Mouse (Mus musculus): ENCODE data around the gene Inip. TPM values are rescaled to one million over a fixed set of nuclear protein-coding genes. Genes with fewer than 3 reads are reported as not detected.

Gene Inip
- total and polyA plus RNA-seq, 2 experiments from 2014 or later: 20.3 to 40.5 TPM

DNA sequence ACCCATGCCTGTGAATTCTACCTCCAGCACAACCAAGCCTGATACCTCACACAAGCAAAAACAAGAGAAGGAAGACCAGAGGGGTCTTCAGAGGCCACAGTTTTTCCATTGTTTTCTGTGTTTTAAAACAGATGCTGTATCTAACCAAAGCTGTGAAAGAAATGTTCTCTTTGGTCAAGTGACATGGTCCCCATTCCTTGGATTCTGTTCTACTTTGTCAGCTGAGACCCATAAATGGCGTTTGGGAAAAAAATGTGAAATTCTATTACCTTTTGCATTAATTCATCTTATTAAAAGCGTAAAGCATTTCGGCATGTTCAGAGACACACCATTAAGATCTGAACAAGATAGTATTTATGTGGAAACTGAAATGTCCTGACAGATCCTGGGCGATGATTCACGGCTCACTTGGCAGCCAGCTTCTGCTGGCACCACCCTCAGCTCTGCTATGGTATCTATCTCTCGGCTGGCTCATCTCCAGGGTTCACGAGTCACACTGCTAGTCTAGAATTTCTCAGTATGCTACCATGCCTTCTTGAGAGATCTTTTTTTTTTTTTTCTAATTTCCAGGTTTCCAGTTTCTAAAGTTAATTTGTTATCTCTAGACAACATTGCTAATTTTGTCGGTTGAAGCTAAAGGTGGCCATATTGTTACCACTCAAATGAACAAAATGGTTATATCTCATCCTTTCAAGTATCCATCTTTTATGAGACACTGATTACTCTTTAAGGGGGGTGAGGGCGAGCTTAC is 44.9 kb downstream of the Inip start:
- Histone ChIP-seq H3K27me3 (ENCODE audit: insufficient read depth, low read length) (no peaks in the 10 kb centered on the region), H3K36me3 (ENCODE audit: insufficient read depth, low read length) (no peaks in the 10 kb centered on the region), H3K4me2 (ENCODE audit: low read depth, low read length) (no peak overlapping the region), H3K9ac (replicated peaks; ENCODE audit: low read length) (no peak overlapping the region), H3K9me3 (ENCODE audit: low read length) (no peaks in the 10 kb centered on the region), H3K4me1 (ENCODE audit: insufficient read depth, low read length) (no peaks in the 10 kb centered on the region), H3K4me3 (ENCODE audit: low read length) (no peak overlapping the region), H3K27ac (no peak overlapping the region)
- 49% methylated on average over 9 of the region's 9 CpGs for WGBS
- peak; percentile 60 for ATAC-seq
- peak; percentile 78 for DNase-seq (ENCODE audit: low spot score)
- no peak for TF ChIP-seq CTCF (IDR thresholded peaks at IDR 0.05; ENCODE audit: low read depth)

DNA sequence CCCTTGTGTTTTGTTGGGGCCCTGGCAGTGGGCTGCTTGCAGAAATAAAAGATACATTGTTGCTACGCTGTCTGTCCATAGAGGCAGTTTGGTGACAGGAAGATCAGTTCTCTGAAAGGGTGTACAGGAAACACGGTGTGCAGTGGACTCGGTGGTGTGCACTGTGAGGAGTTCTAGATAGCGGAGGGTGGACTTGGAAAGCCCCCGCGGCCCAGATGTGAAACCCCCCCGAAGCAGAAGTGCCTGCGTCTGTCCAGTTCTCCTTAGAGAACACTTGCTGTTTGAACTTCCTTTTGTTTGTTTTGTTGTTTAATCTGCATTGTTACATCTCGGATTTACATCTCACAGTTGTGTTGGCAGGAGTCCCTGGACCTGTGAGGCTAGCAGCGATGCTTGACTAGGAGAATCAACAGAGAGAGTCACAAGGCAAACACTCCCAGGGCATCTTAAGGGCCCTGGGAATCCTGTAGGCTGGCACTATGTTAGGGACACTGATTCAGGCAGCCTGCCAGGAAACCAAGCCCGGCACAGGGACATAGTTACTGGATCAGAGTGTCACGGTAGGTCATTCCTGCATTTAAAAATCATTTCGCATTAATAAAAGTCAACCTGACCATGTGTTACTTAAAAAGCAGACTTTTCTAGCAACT is 47.8 kb downstream of the Inip start:
- H3K4me3 ChIP-seq (ENCODE audit: low read length): no peak overlapping the region
- no peaks in the 10 kb centered on the region for H3K4me1 ChIP-seq (ENCODE audit: insufficient read depth, low read length)
- H3K27ac ChIP-seq: no peak overlapping the region
- no peak overlapping the region for H3K4me2 ChIP-seq (ENCODE audit: low read depth, low read length)
- no peak for TF ChIP-seq CTCF (IDR thresholded peaks at IDR 0.05; ENCODE audit: low read depth)
- ATAC-seq: no peak
- DNase-seq (ENCODE audit: low spot score): peak; percentile 9
- no peaks in the 10 kb centered on the region for H3K9me3 ChIP-seq (ENCODE audit: low read length)
- no peak overlapping the region for H3K9ac ChIP-seq (replicated peaks; ENCODE audit: low read length)
- WGBS: 49% methylated on average over 13 of the region's 13 CpGs
- H3K36me3 ChIP-seq (ENCODE audit: insufficient read depth, low read length): no peaks in the 10 kb centered on the region
- H3K27me3 ChIP-seq (ENCODE audit: insufficient read depth, low read length): no peaks in the 10 kb centered on the region

DNA sequence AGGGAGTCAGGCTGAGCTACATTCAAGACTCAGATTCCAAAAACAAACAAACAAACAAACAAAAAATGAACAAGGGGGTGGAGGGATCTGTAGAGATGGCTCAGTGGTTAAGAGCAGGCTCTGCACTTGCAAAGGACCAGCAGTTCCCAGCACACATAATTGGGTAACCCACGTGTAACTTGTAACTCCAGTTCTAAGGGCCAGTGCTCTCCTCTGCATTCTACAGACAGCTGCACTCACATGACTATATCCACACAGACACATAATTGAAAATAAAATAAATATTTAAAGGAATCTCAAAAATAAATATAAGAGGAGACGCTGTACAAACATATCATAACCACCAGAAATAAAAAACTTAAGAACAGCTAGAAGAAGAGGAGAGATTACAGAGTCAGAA is 61.5 kb downstream of the Inip start:
- WGBS: 84% methylated on average over 2 of the region's 2 CpGs
- Histone ChIP-seq H3K4me3 (ENCODE audit: low read length) (no peak overlapping the region), H3K27ac (no peak overlapping the region), H3K9ac (replicated peaks; ENCODE audit: low read length) (no peak overlapping the region), H3K36me3 (ENCODE audit: insufficient read depth, low read length) (no peaks in the 10 kb centered on the region), H3K4me1 (ENCODE audit: insufficient read depth, low read length) (no peaks in the 10 kb centered on the region), H3K9me3 (ENCODE audit: low read length) (no peaks in the 10 kb centered on the region), H3K27me3 (ENCODE audit: insufficient read depth, low read length) (no peaks in the 10 kb centered on the region), H3K4me2 (ENCODE audit: low read depth, low read length) (no peak overlapping the region)
- no peak for TF ChIP-seq CTCF (IDR thresholded peaks at IDR 0.05; ENCODE audit: low read depth)
- DNase-seq (ENCODE audit: low spot score): no peak
- no peak for ATAC-seq

DNA sequence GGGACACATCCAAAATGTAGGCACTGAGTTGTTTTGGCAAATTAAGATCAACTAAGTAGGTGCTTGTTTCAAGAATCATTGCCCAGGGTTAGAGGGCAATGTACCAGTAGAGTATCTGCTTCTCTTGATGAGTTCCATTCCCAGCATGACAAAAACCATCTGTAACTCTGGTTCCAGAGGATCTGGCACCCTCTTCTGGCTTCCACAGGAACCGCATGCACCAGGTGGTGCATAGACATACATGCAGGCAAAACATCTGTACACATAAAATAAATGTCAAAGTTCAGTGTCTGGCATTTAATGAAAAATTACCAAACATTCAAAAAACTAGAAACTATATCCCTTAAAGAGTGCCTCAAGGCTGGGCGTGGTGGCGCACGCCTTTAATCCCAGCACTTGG is 62.1 kb downstream of the Inip start:
- no peak for ATAC-seq
- Histone ChIP-seq H3K9ac (replicated peaks; ENCODE audit: low read length) (no peak overlapping the region), H3K4me3 (ENCODE audit: low read length) (no peak overlapping the region), H3K27me3 (ENCODE audit: insufficient read depth, low read length) (no peaks in the 10 kb centered on the region), H3K36me3 (ENCODE audit: insufficient read depth, low read length) (no peaks in the 10 kb centered on the region), H3K27ac (no peak overlapping the region), H3K4me1 (ENCODE audit: insufficient read depth, low read length) (no peaks in the 10 kb centered on the region), H3K9me3 (ENCODE audit: low read length) (no peaks in the 10 kb centered on the region), H3K4me2 (ENCODE audit: low read depth, low read length) (no peak overlapping the region)
- 97% methylated on average over 4 of the region's 4 CpGs for WGBS
- TF ChIP-seq CTCF (IDR thresholded peaks at IDR 0.05; ENCODE audit: low read depth): peak; percentile 32
- DNase-seq (ENCODE audit: low spot score): no peak

DNA sequence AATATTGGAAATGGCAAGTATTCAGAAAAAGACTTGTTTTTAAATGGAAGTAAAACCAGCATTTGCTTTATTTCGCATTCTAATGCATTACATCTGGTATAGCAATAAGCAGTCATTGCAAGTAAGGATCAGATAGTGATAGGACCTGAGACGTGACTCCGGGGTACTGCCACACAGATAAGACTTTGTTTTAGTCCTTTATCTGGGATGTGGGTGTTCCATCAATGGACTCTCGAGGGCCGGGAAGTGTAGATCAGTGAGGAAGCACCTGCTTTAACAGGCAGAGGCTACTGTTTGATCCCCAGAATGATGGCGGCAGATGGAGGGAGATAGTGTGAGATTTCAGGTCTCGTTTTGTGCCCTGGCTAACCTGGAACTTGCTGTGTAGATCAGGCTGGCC is 69.8 kb downstream of the Inip start:
- Histone ChIP-seq H3K4me1 (ENCODE audit: insufficient read depth, low read length) (no peaks in the 10 kb centered on the region), H3K4me2 (ENCODE audit: low read depth, low read length) (no peak overlapping the region), H3K36me3 (ENCODE audit: insufficient read depth, low read length) (no peaks in the 10 kb centered on the region), H3K9ac (replicated peaks; ENCODE audit: low read length) (no peak overlapping the region), H3K9me3 (ENCODE audit: low read length) (no peaks in the 10 kb centered on the region), H3K4me3 (ENCODE audit: low read length) (no peak overlapping the region), H3K27me3 (ENCODE audit: insufficient read depth, low read length) (no peaks in the 10 kb centered on the region), H3K27ac (no peak overlapping the region)
- DNase-seq (ENCODE audit: low spot score): no peak
- 94% methylated on average over 7 of the region's 7 CpGs for WGBS
- no peak for ATAC-seq
- TF ChIP-seq CTCF (IDR thresholded peaks at IDR 0.05; ENCODE audit: low read depth): no peak

DNA sequence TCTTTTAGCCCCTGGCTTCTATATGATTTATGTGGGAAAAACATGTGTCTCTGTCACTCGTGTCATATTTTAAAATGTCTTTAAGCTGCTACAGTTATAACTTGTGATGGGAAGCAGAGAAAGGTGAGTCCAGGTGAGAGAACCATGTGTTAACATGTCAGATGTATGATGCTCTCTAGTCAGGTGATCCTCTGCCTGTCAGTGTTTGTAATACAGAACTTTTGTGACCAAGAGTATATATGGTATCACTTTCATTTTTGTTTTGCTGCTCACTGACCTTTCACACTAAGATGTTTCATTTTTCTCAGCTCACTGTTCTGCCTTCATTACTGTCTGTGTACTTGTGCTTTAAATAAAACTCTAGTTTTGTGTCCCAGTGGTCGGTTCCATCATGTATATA is 72.5 kb downstream of the Inip start:
- Histone ChIP-seq H3K36me3 (ENCODE audit: insufficient read depth, low read length) (no peaks in the 10 kb centered on the region), H3K9ac (replicated peaks; ENCODE audit: low read length) (no peak overlapping the region), H3K4me2 (ENCODE audit: low read depth, low read length) (no peak overlapping the region), H3K4me3 (ENCODE audit: low read length) (no peak overlapping the region), H3K4me1 (ENCODE audit: insufficient read depth, low read length) (no peaks in the 10 kb centered on the region), H3K9me3 (ENCODE audit: low read length) (no peaks in the 10 kb centered on the region), H3K27me3 (ENCODE audit: insufficient read depth, low read length) (no peaks in the 10 kb centered on the region), H3K27ac (no peak overlapping the region)
- DNase-seq (ENCODE audit: low spot score): no peak
- no peak for ATAC-seq
- WGBS: 91% methylated on average over 2 of the region's 2 CpGs
- no peak for TF ChIP-seq CTCF (IDR thresholded peaks at IDR 0.05; ENCODE audit: low read depth)

DNA sequence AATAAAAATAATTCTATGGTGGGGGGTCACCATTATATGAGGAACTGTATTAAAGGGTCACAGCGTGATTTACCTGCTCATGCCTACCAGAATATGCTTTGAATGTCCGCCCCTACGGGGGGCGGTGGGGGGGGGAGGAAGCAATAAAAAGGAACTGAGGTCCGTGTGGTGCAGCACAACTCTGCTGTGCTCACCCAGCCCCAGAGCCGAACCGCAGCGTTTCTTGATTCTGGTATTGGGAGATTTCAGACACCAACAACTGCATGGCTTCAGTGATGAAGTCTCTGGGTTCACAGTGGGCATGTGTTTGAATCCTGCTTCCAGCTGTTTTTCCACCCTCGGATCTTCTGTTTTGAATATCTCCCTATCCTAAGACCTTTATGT is 73.5 kb downstream of the Inip start:
- DNase-seq (ENCODE audit: low spot score) (no peak), ATAC-seq (no peak)
- 73% methylated on average over 9 of the region's 9 CpGs for WGBS
- no peak overlapping the region for H3K4me3 ChIP-seq (ENCODE audit: low read length)
- no peak for TF ChIP-seq CTCF (IDR thresholded peaks at IDR 0.05; ENCODE audit: low read depth)
- H3K36me3 ChIP-seq (ENCODE audit: insufficient read depth, low read length): no peaks in the 10 kb centered on the region
- H3K27me3 ChIP-seq (ENCODE audit: insufficient read depth, low read length): no peaks in the 10 kb centered on the region
- no peaks in the 10 kb centered on the region for H3K4me1 ChIP-seq (ENCODE audit: insufficient read depth, low read length)
- no peak overlapping the region for H3K9ac ChIP-seq (replicated peaks; ENCODE audit: low read length)
- H3K9me3 ChIP-seq (ENCODE audit: low read length): no peaks in the 10 kb centered on the region
- no peak overlapping the region for H3K27ac ChIP-seq
- H3K4me2 ChIP-seq (ENCODE audit: low read depth, low read length): no peak overlapping the region

Measured in hindbrain, postnatal 0 days (tissue).